Mouse (Mus musculus) adrenal gland, adult 2 months (tissue): ENCODE data around the gene Ncoa3. TPM values are rescaled to one million over a fixed set of nuclear protein-coding genes. Genes with fewer than 3 reads are reported as not detected.

Source experiments
- DNase-seq: peaks from one replicate; pipeline ENCODE4 v3.0.0; 2021
- polyA plus RNA-seq: library from polyadenylated mRNA; depleted of rRNA; stranded (reverse); fragments of >200 nt; gene quantifications from 2 replicates; pipeline ENCODE4 v1.2.3, GENCODE M21; 2012
- total RNA-seq, 2 experiments: library from RNA; stranded (reverse); gene quantifications; 2 replicates each; pipeline ENCODE4 v1.2.3; 2021

The Ncoa3 gene
- total and polyA plus RNA-seq, 3 experiments: 26.2 to 29.8 (median 28.5) TPM

GRCm38 (mm10) chr2:166034967-166035490 lies 42.6 kb downstream of the Ncoa3 start:
- DNase-seq: no peak

GRCm38 (mm10) chr2:166035725-166036124 lies 43.3 kb downstream of the Ncoa3 start:
- DNase-seq: peak; percentile 66

- DNase-seq: no peak
These were observed 47.2 kb downstream of the Ncoa3 start for GRCm38 (mm10) chr2:166039681-166040080.

GRCm38 (mm10) chr2:166042542-166042941 lies 50.1 kb downstream of the Ncoa3 start:
- no peak for DNase-seq

GRCm38 (mm10) chr2:166045006-166045405 lies 52.6 kb downstream of the Ncoa3 start:
- DNase-seq: no peak

- no peak for DNase-seq
These were observed 53.4 kb downstream of the Ncoa3 start for GRCm38 (mm10) chr2:166045549-166046501.

GRCm38 (mm10) chr2:166047931-166048330 lies 55.5 kb downstream of the Ncoa3 start:
- DNase-seq: no peak

GRCm38 (mm10) chr2:166048852-166049251 lies 56.4 kb downstream of the Ncoa3 start:
- no peak for DNase-seq

GRCm38 (mm10) chr2:166051421-166051820 lies 59.0 kb downstream of the Ncoa3 start:
- DNase-seq: no peak

GRCm38 (mm10) chr2:166051966-166052365 lies 59.5 kb downstream of the Ncoa3 start:
- no peak for DNase-seq

GRCm38 (mm10) chr2:166054002-166054539 lies 61.6 kb downstream of the Ncoa3 start:
- DNase-seq: no peak

- DNase-seq: peak; percentile 45
These were observed 67.4 kb downstream of the Ncoa3 start for GRCm38 (mm10) chr2:166059684-166060423.

GRCm38 (mm10) chr2:166062008-166062407 lies 69.6 kb downstream of the Ncoa3 start:
- DNase-seq: no peak

- DNase-seq: no peak
These were observed 70.0 kb downstream of the Ncoa3 start for GRCm38 (mm10) chr2:166062431-166062830.

- no peak for DNase-seq
These were observed 74.0 kb downstream of the Ncoa3 start for GRCm38 (mm10) chr2:166066434-166066833.

- DNase-seq: no peak
These were observed 75.8 kb downstream of the Ncoa3 start for GRCm38 (mm10) chr2:166068261-166068660.

- DNase-seq: no peak
These were observed 76.7 kb downstream of the Ncoa3 start for GRCm38 (mm10) chr2:166069164-166069563.

- DNase-seq: no peak
These were observed 77.3 kb downstream of the Ncoa3 start for GRCm38 (mm10) chr2:166069738-166070137.

GRCm38 (mm10) chr2:166071481-166071880 lies 79.0 kb downstream of the Ncoa3 start:
- no peak for DNase-seq

- DNase-seq: no peak
These were observed 79.5 kb downstream of the Ncoa3 start for GRCm38 (mm10) chr2:166071889-166072288.

- no peak for DNase-seq
These were observed 80.6 kb downstream of the Ncoa3 start for GRCm38 (mm10) chr2:166073082-166073481.

GRCm38 (mm10) chr2:166074322-166074721 lies 81.9 kb downstream of the Ncoa3 start:
- no peak for DNase-seq
